Mouse (Mus musculus): ENCODE results near the gene Eif4g2. TPM values are rescaled to one million over a fixed set of nuclear protein-coding genes. Genes with fewer than 3 reads are reported as not detected.

The Eif4g2 gene
- total and polyA plus RNA-seq, 3 experiments = 174 to 1,084 (median 958) TPM

DNA sequence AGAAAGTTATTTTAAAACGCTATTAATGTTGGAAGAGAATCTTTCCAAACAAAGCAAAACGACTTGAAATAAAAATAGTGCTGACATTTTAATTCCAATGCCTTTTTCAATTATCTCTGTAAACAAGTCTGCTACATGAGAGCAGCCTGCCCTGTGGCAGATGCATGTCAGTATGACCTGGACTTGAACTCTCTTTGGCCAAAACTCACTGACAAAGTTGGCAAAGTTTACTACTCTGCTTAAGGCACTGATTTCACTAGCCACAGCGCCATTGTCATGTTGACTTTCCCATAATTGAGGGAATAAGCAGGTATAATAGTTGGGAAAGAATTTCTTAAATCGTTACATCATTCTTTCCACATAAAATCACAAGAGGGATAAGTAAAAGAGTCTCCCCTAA lies 62.0 kb downstream of the Eif4g2 start:
- Histone ChIP-seq H3K4me1 (ENCODE audit: control insufficient read depth, insufficient read depth, low read length) (peaks cover 1% of the 10 kb centered on the region; the same call in 1 of the 2 replicates), H3K36me3 (ENCODE audit: control insufficient read depth, insufficient read depth, low read length) (no peaks in the 10 kb centered on the region), H3K4me3 (no peak overlapping the region), H3K27me3 (ENCODE audit: control insufficient read depth, insufficient read depth, low read length) (no peaks in the 10 kb centered on the region), H3K79me2 (replicated peaks; ENCODE audit: control insufficient read depth, insufficient read depth, low read length) (no peaks in the 10 kb centered on the region), H3K9ac (ENCODE audit: low read depth, low read length) (no peak overlapping the region), H3K27ac (no peak overlapping the region)
- no peak for DNase-seq
- WGBS = 44% methylated on average over 4 of the region's 4 CpGs
- TF ChIP-seq EP300 (IDR thresholded peaks at IDR 0.05; ENCODE audit: insufficient read depth, low read depth, low read length) (no peak), POLR2A (IDR thresholded peaks at IDR 0.05; ENCODE audit: insufficient read depth, low read depth, low read length) (no peak), CTCF (IDR thresholded peaks at IDR 0.05) (no peak)
- intact Hi-C loops (cut with DNase I) = no loop called here

Other genes starting within 250 kb of the Eif4g2 start
- gene Rnf141, start 238.6 kb downstream of the Eif4g2 start, total RNA-seq (2021) = 10 to 100 TPM; 33.2 to 36.4 TPM
- 19.4 and 44.3 TPM in 2 replicates for gene Rnf141, start 238.6 kb downstream of the Eif4g2 start, polyA plus RNA-seq (2012; rRNA removed)
- gene Lyve1, start 219.8 kb downstream of the Eif4g2 start, total RNA-seq (2021) = 10 to 100 TPM; 28.0 to 31.0 TPM
- gene Lyve1, start 219.8 kb downstream of the Eif4g2 start, polyA plus RNA-seq (2012; rRNA removed) = 17.4 and 28.8 TPM in 2 replicates
- 10 to 100 TPM; 16.5 to 18.7 TPM for gene Mrvi1, start 100.6 kb downstream of the Eif4g2 start, total RNA-seq (2021)
- gene Mrvi1, start 100.6 kb downstream of the Eif4g2 start, polyA plus RNA-seq (2012; rRNA removed) = 14.8 and 18.1 TPM in 2 replicates
- 10 to 100 TPM; 13.0 to 14.6 TPM for gene Ctr9, start 54.1 kb downstream of the Eif4g2 start, total RNA-seq (2021)
- 5.8 and 11.1 TPM in 2 replicates for gene Ctr9, start 54.1 kb downstream of the Eif4g2 start, polyA plus RNA-seq (2012; rRNA removed)